Mouse (Mus musculus) lung, adult 2 months (tissue): ENCODE results near the gene Tspan10.

Experiments
- CTCF ChIP-seq: fragments of 200-500 bp; IDR thresholded peaks from 2 replicates; pipeline ENCODE4 v1.5.1; 2011; ENCODE audit warnings: mild to moderate bottlenecking, low read length, control low read depth; ENCODE audit not compliant: insufficient read depth
- POLR2A ChIP-seq: fragments of 200-500 bp; IDR thresholded peaks from 2 replicates; pipeline ENCODE4 v1.6.1; 2011; ENCODE audit warnings: low read depth, mild to moderate bottlenecking, control low read depth, low read length, borderline replicate concordance; ENCODE audit errors: extremely low read depth

DNA sequence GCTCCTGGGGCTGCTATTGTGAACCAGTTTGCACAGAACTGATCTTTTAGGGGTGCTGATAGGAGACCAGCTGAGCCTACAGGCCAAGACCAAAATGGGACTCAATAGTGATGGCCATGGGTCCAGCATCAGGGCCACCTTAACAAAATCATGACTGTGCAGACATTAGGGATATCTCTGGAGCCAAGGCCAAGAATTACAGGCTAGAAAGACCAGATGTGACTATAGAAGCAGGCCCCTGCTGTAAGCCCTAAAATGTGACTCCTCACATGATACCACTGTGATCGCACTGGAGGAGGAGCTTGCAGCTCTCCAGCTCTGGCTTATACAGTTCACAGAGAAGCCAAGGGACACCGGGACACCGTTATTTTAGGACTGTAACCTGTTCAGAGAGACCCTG is at the start of gene Tspan10:
- TF ChIP-seq CTCF, result no peak
- no peak for TF ChIP-seq POLR2A
